In the genomic region with DNA sequence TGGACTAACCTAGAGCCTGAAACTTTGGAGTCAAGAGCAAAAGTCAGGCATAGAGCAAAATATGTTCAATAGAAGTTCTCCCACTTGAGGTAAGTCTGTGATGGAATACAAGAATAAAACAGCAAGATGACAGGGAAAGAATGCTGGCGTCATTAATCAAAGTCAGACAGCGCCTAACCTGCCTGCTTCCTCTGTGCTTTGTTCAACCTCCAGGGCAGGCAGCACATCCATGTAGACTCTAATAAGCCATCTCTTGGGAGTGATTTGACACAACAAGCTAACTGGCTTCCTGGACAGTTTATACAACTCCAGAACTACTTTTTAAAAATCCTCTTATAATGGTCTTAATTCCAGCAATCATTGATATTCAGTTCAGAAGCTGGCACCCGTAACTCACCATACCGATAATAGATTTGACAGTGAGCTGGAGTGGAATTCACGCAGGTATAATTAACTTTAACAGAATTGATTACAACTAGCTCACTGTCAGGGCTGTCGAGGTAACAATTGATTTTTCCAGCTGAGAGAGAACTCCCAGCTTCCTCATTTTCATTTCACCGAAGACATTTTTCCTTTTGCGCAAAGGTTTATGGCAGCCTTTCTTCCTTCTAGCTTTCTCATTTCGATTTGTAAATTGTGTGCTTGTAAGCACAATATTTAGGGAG, we compare ENCODE assay signal across 27 mouse cellular contexts.
DNase-seq lines count a peak whose midpoint lies in the region; ATAC-seq and TF ChIP-seq lines count a peak whose summit lies in the region.
"Had no signal": no experiment of that assay in that cellular context is flagged by ENCODE, and none has a peak within 500 bp of the region (broad histone marks: within the 10 kb centered on the region; RNA-seq: fewer than 3 reads in every experiment).

No protein-coding gene starts in this region.

- no peak overlapping the region for H3K9ac ChIP-seq in forebrain, embryonic 16.5 days (replicated peaks; ENCODE audit: low read depth, low read length)
- no peak overlapping the region for H3K9ac ChIP-seq in hindbrain, embryonic 13.5 days
- no peak overlapping the region for H3K9ac ChIP-seq in midbrain, postnatal 0 days (replicated peaks; ENCODE audit: low read length, poor library complexity, severe bottlenecking)
- no peak overlapping the region for H3K9ac ChIP-seq in neural tube, embryonic 15.5 days (replicated peaks)
- H3K9ac ChIP-seq: embryonic facial prominence, embryonic 12.5 days; embryonic facial prominence, embryonic 15.5 days; forebrain, embryonic 13.5 days; heart, embryonic 13.5 days; hindbrain, embryonic 15.5 days had no signal

- TF ChIP-seq CTCF in midbrain, postnatal 0 days (IDR thresholded peaks at IDR 0.05), result no peak

- H3K27ac ChIP-seq in forebrain, embryonic 16.5 days (ENCODE audit: low read length), result no peak overlapping the region
- no peak overlapping the region for H3K27ac ChIP-seq in forebrain, embryonic 10.5 days
- H3K27ac ChIP-seq in hindbrain, embryonic 13.5 days, result peak overlapping the region; percentile 30; the same call in 1 of the 2 replicates
- H3K27ac ChIP-seq in hindbrain, embryonic 10.5 days, result no peak overlapping the region
- no peak overlapping the region for H3K27ac ChIP-seq in midbrain, postnatal 0 days (ENCODE audit: low read depth, low read length)
- H3K27ac ChIP-seq in midbrain, embryonic 10.5 days (replicated peaks), result no peak overlapping the region
- H3K27ac ChIP-seq in neural tube, embryonic 15.5 days (replicated peaks), result 0 out of 2 replicates have a peak overlapping the region, but pooled peaks have one; percentile 10
- H3K27ac ChIP-seq: embryonic facial prominence, embryonic 12.5 days; embryonic facial prominence, embryonic 15.5 days; forebrain, embryonic 13.5 days; heart, adult 2 months; heart, embryonic 10.5 days; heart, embryonic 13.5 days; hindbrain, embryonic 15.5 days had no signal

- ATAC-seq in forebrain, embryonic 16.5 days, result peak; percentile 64
- ATAC-seq in hindbrain, embryonic 13.5 days (ENCODE audit: low FRiP score), result no peak
- ATAC-seq in midbrain, postnatal 0 days (ENCODE audit: low FRiP score), result no peak
- no peak for ATAC-seq in neural tube, embryonic 15.5 days (ENCODE audit: low FRiP score)
- ATAC-seq: activated CD4-positive, CD25-positive, alpha-beta regulatory T cell, adult 4 months; forebrain, embryonic 13.5 days; inflammation-experienced regulatory T-cells, adult 6 months; intestine, embryonic 16.5 days had no signal

- H3K9me3 ChIP-seq in forebrain, embryonic 16.5 days (ENCODE audit: control insufficient read depth, low read length), result no peaks in the 10 kb centered on the region
- H3K9me3 ChIP-seq in forebrain, embryonic 10.5 days, result no peaks in the 10 kb centered on the region
- no peaks in the 10 kb centered on the region for H3K9me3 ChIP-seq in hindbrain, embryonic 13.5 days
- H3K9me3 ChIP-seq in hindbrain, embryonic 10.5 days, result no peaks in the 10 kb centered on the region
- no peaks in the 10 kb centered on the region for H3K9me3 ChIP-seq in midbrain, postnatal 0 days (ENCODE audit: low read length)
- no peaks in the 10 kb centered on the region for H3K9me3 ChIP-seq in midbrain, embryonic 10.5 days (replicated peaks)
- no peaks in the 10 kb centered on the region for H3K9me3 ChIP-seq in neural tube, embryonic 15.5 days (replicated peaks)
- H3K9me3 ChIP-seq: embryonic facial prominence, embryonic 12.5 days; embryonic facial prominence, embryonic 15.5 days; forebrain, embryonic 13.5 days; heart, embryonic 10.5 days; heart, embryonic 13.5 days; hindbrain, embryonic 15.5 days had no signal

- no peaks in the 10 kb centered on the region for H3K4me1 ChIP-seq in forebrain, embryonic 16.5 days (replicated peaks; ENCODE audit: control insufficient read depth, insufficient read depth, low read length)
- no peaks in the 10 kb centered on the region for H3K4me1 ChIP-seq in forebrain, embryonic 10.5 days
- H3K4me1 ChIP-seq in hindbrain, embryonic 13.5 days (replicated peaks), result peaks cover 7% of the 10 kb centered on the region; the same call in 1 of the 2 replicates
- no peaks in the 10 kb centered on the region for H3K4me1 ChIP-seq in hindbrain, embryonic 10.5 days (replicated peaks)
- H3K4me1 ChIP-seq in midbrain, postnatal 0 days (ENCODE audit: insufficient read depth, low read length), result no peaks in the 10 kb centered on the region
- H3K4me1 ChIP-seq in midbrain, embryonic 10.5 days, result no peaks in the 10 kb centered on the region
- H3K4me1 ChIP-seq in neural tube, embryonic 15.5 days, result peaks cover 7% of the 10 kb centered on the region; the same call in 1 of the 2 replicates
- H3K4me1 ChIP-seq: embryonic facial prominence, embryonic 12.5 days; embryonic facial prominence, embryonic 15.5 days; forebrain, embryonic 13.5 days; heart, embryonic 10.5 days; heart, embryonic 13.5 days; hindbrain, embryonic 15.5 days had no signal

- H3K36me3 ChIP-seq in forebrain, embryonic 16.5 days (ENCODE audit: control insufficient read depth, insufficient read depth), result no peaks in the 10 kb centered on the region
- no peaks in the 10 kb centered on the region for H3K36me3 ChIP-seq in forebrain, embryonic 10.5 days (replicated peaks)
- no peaks in the 10 kb centered on the region for H3K36me3 ChIP-seq in hindbrain, embryonic 13.5 days
- H3K36me3 ChIP-seq in hindbrain, embryonic 10.5 days, result no peaks in the 10 kb centered on the region
- H3K36me3 ChIP-seq in midbrain, postnatal 0 days (ENCODE audit: insufficient read depth, low read length), result no peaks in the 10 kb centered on the region
- H3K36me3 ChIP-seq in midbrain, embryonic 10.5 days, result no peaks in the 10 kb centered on the region
- H3K36me3 ChIP-seq in neural tube, embryonic 15.5 days, result no peaks in the 10 kb centered on the region
- H3K36me3 ChIP-seq: embryonic facial prominence, embryonic 12.5 days; embryonic facial prominence, embryonic 15.5 days; heart, embryonic 10.5 days; heart, embryonic 13.5 days; hindbrain, embryonic 15.5 days had no signal

- 74% methylated on average over 9 of the region's 9 CpGs for WGBS in forebrain, embryonic 16.5 days
- 87% methylated on average over 9 of the region's 9 CpGs for WGBS in forebrain, embryonic 10.5 days
- 67% methylated on average over 9 of the region's 9 CpGs for WGBS in hindbrain, embryonic 13.5 days
- WGBS in hindbrain, embryonic 10.5 days, result 84% methylated on average over 9 of the region's 9 CpGs
- WGBS in midbrain, postnatal 0 days, result 63% methylated on average over 9 of the region's 9 CpGs
- WGBS in midbrain, embryonic 10.5 days, result 86% methylated on average over 9 of the region's 9 CpGs
- WGBS in neural tube, embryonic 15.5 days, result 54% methylated on average over 9 of the region's 9 CpGs

- H3K4me2 ChIP-seq in forebrain, embryonic 16.5 days (ENCODE audit: low read length), result no peak overlapping the region
- no peak overlapping the region for H3K4me2 ChIP-seq in hindbrain, embryonic 13.5 days
- H3K4me2 ChIP-seq in midbrain, postnatal 0 days (ENCODE audit: low read depth, low read length, poor library complexity, severe bottlenecking), result no peak overlapping the region
- H3K4me2 ChIP-seq in neural tube, embryonic 15.5 days, result no peak overlapping the region
- H3K4me2 ChIP-seq: embryonic facial prominence, embryonic 12.5 days; embryonic facial prominence, embryonic 15.5 days; forebrain, embryonic 13.5 days; heart, embryonic 13.5 days; hindbrain, embryonic 15.5 days had no signal

- no peaks in the 10 kb centered on the region for H3K27me3 ChIP-seq in forebrain, embryonic 16.5 days (replicated peaks; ENCODE audit: control insufficient read depth, insufficient read depth, low read length)
- H3K27me3 ChIP-seq in forebrain, embryonic 10.5 days (ENCODE audit: poor library complexity, severe bottlenecking), result no peaks in the 10 kb centered on the region
- H3K27me3 ChIP-seq in hindbrain, embryonic 13.5 days, result no peaks in the 10 kb centered on the region
- no peaks in the 10 kb centered on the region for H3K27me3 ChIP-seq in hindbrain, embryonic 10.5 days (ENCODE audit: insufficient read depth, poor library complexity, severe bottlenecking)
- H3K27me3 ChIP-seq in midbrain, postnatal 0 days (ENCODE audit: insufficient read depth, low read length), result no peaks in the 10 kb centered on the region
- H3K27me3 ChIP-seq in midbrain, embryonic 10.5 days (ENCODE audit: low read depth, poor library complexity, severe bottlenecking), result no peaks in the 10 kb centered on the region
- H3K27me3 ChIP-seq in neural tube, embryonic 15.5 days (replicated peaks), result no peaks in the 10 kb centered on the region
- H3K27me3 ChIP-seq: embryonic facial prominence, embryonic 12.5 days; embryonic facial prominence, embryonic 15.5 days; forebrain, embryonic 13.5 days; heart, embryonic 13.5 days; hindbrain, embryonic 15.5 days had no signal

- no peak for DNase-seq in forebrain, embryonic 10.5 days (ENCODE audit: extremely low spot score, low spot score)
- DNase-seq in hindbrain, embryonic 10.5 days (ENCODE audit: low spot score), result no peak
- DNase-seq in midbrain, postnatal 0 days (ENCODE audit: low spot score), result peak; percentile 17
- no peak for DNase-seq in midbrain, embryonic 10.5 days (ENCODE audit: low spot score)
- no peak for DNase-seq in frontal cortex, postnatal 25 days (ENCODE audit: low spot score in 2 of 2)
- DNase-seq: adrenal gland, adult 8-10 months; adrenal gland, postnatal 25 days; cerebellum, adult 18-20 months; cerebellum, adult 9-10 months; cerebellum, postnatal 14 days; gastrocnemius, postnatal 10 days; gastrocnemius, postnatal 36 days; heart, adult 2 months; heart, postnatal 14 days; heart, postnatal 4 days had no signal

- no peak overlapping the region for H3K4me3 ChIP-seq in forebrain, embryonic 16.5 days (replicated peaks; ENCODE audit: low read length)
- no peak overlapping the region for H3K4me3 ChIP-seq in forebrain, embryonic 10.5 days
- no peak overlapping the region for H3K4me3 ChIP-seq in hindbrain, embryonic 13.5 days
- H3K4me3 ChIP-seq in hindbrain, embryonic 10.5 days, result no peak overlapping the region
- no peak overlapping the region for H3K4me3 ChIP-seq in midbrain, postnatal 0 days (ENCODE audit: low read depth, low read length)
- no peak overlapping the region for H3K4me3 ChIP-seq in midbrain, embryonic 10.5 days
- no peak overlapping the region for H3K4me3 ChIP-seq in neural tube, embryonic 15.5 days (replicated peaks)
- H3K4me3 ChIP-seq: embryonic facial prominence, embryonic 12.5 days; embryonic facial prominence, embryonic 15.5 days; forebrain, embryonic 13.5 days; heart, adult 2 months; heart, embryonic 10.5 days; heart, embryonic 13.5 days; hindbrain, embryonic 15.5 days had no signal

Comparison
In these comparisons a context has a peak if more than half of its experiments do, and no peak if none do; other contexts are left out.
1. H3K27ac ChIP-seq: peak in hindbrain, embryonic 13.5 days (single experiment) and neural tube, embryonic 15.5 days (single experiment); none in forebrain, embryonic 16.5 days (single experiment), forebrain, embryonic 10.5 days (single experiment), hindbrain, embryonic 10.5 days (single experiment), midbrain, postnatal 0 days (single experiment) and midbrain, embryonic 10.5 days (single experiment).